Mouse (Mus musculus) thymus, adult 2 months (tissue): Measurements from ENCODE around the gene Sdhb. TPM values are rescaled to one million over a fixed set of nuclear protein-coding genes. Genes with fewer than 3 reads are reported as not detected.
A peak's percentile ranks its signal among the peaks of the same experiment; 100 is the strongest.

Experiments
- DNase-seq: peaks from one replicate; pipeline ENCODE4 v3.0.0; 2021
- H3K27ac ChIP-seq: fragments of 200-500 bp; 2 replicates; pipeline ENCODE4 v1.5.1; 2012; ENCODE audit warnings: low read length, control low read depth; ENCODE audit not compliant: control insufficient read depth, insufficient read depth
- H3K27me3 ChIP-seq: fragments of 200-500 bp; 2 replicates; pipeline ENCODE4 v1.6.1; 2012; ENCODE audit warnings: mild to moderate bottlenecking, low read length, moderate library complexity, mixed read lengths; ENCODE audit not compliant: control insufficient read depth, insufficient read depth
- H3K36me3 ChIP-seq: fragments of 200-500 bp; 2 replicates; pipeline ENCODE4 v1.6.1; 2012; ENCODE audit warnings: mild to moderate bottlenecking, low read length, moderate library complexity; ENCODE audit not compliant: control insufficient read depth, insufficient read depth
- H3K4me1 ChIP-seq: fragments of 200-500 bp; replicated peaks from 2 replicates; pipeline ENCODE4 v1.6.1; 2012; ENCODE audit warnings: low read length; ENCODE audit not compliant: control insufficient read depth, insufficient read depth
- H3K4me3 ChIP-seq: fragments of 200-500 bp; 2 replicates; pipeline ENCODE4 v1.5.1; 2012; ENCODE audit warnings: mild to moderate bottlenecking, low read length, control low read depth, moderate library complexity; ENCODE audit not compliant: control insufficient read depth, insufficient read depth
- CTCF ChIP-seq: fragments of 200-500 bp; IDR thresholded peaks from 2 replicates; pipeline ENCODE4 v1.5.1; 2012; ENCODE audit warnings: mild to moderate bottlenecking, control low read depth, low read length, moderate library complexity, borderline replicate concordance; ENCODE audit not compliant: control insufficient read depth, poor library complexity, insufficient read depth; ENCODE audit errors: extremely low read depth
- POLR2A ChIP-seq: fragments of 200-500 bp; IDR thresholded peaks from 2 replicates; pipeline ENCODE4 v1.6.1; 2012; ENCODE audit warnings: mild to moderate bottlenecking, low read length, control low read depth, moderate library complexity; ENCODE audit not compliant: control insufficient read depth, poor library complexity, insufficient read depth; ENCODE audit errors: extremely low read depth
- WGBS: fragments of 180-500 bp; shearing (Covaris S2); methylation state at CpG from one replicate; pipeline ENCODE4 v1.1.7; 2018; 5-methylcytosine and 5-hydroxymethylcytosine counted together
- polyA plus RNA-seq: library from polyadenylated mRNA; depleted of rRNA; stranded (reverse); fragments of >200 nt; gene quantifications from 2 replicates; pipeline ENCODE4 v1.2.3, GENCODE M21; 2012

Gene Sdhb
- polyA plus RNA-seq, 1 experiment: 239 TPM

DNA sequence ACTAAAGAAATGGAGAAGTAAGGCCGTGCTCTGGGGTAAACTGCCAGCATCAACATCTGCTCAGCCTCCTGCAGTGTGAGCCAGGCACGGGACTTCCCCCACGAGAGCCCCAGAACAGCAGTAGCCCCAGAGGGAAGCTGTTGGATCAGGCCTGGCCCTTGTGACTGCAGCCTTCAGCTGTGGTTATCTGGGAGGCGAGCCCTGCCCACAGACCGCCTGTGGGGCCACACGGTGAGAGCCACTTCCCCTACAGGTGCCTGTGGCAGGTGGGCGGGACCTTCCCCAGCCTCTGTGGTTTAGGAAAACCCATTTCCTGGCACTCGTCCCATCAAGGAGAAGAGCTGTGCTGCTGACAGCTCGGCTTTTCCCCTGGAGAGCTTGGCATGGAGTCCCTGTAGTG lies 22.4 kb downstream of the Sdhb start:
- WGBS: 0% methylated on average over 9 of the region's 9 CpGs
- Histone ChIP-seq H3K4me3 (no peak overlapping the region), H3K4me1 (peaks cover 27% of the 10 kb centered on the region), H3K36me3 (peaks cover 11% of the 10 kb centered on the region), H3K27ac (no peak overlapping the region), H3K27me3 (no peaks in the 10 kb centered on the region)
- DNase-seq: peak; percentile 65
- TF ChIP-seq CTCF (0 out of 2 replicates have a peak, but pooled peaks have one; percentile 15), POLR2A (no peak)

- WGBS: 97% methylated on average over 6 of the region's 6 CpGs
- Histone ChIP-seq H3K27me3 (no peaks in the 10 kb centered on the region), H3K36me3 (peaks cover 3% of the 10 kb centered on the region), H3K27ac (no peak overlapping the region), H3K4me1 (peaks cover 38% of the 10 kb centered on the region), H3K4me3 (no peak overlapping the region)
- TF ChIP-seq CTCF (no peak), POLR2A (no peak)
- no peak for DNase-seq
These were observed 23.5 kb downstream of the Sdhb start for GRCm38 (mm10) chr4:140984544-140984943.

DNA sequence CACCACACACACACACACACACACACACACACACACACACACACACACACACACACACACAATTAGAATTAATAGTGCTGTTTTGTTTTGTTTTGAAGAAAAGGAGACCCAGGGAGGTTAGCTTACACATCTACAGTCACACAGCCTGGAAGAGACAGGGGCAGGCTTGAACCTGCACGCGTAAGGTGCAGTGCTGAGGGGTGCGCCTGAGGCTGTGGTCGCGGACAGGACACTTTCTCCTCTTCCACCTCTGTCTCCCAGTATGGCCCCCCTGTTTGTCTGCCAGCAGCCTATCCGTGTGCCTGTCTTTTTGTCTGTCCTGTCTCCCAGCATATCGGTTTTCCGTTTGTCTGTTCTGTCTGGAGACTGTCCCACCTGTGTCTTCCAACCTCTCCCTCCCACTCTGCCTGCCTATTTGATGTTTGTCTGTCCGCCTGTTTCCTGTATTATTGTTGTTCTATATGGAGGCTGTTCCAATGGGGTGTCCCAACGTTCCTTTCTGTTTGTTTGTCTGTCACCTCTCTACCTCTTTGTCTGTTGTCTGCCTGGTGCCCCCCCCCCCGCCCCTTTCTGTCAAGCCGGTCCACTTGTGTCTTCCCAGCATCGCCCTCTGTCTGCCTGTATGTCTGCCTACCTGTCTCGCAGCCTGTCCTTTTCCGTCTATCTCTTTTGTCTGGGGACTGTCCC lies 25.2 kb downstream of the Sdhb start:
- Histone ChIP-seq H3K36me3 (no peaks in the 10 kb centered on the region), H3K27me3 (no peaks in the 10 kb centered on the region), H3K27ac (no peak overlapping the region), H3K4me3 (peak overlapping the region; percentile 64), H3K4me1 (peaks cover 40% of the 10 kb centered on the region)
- 19% methylated on average over 15 of the region's 15 CpGs for WGBS
- TF ChIP-seq CTCF (no peak), POLR2A (no peak)
- no peak for DNase-seq

- peak; percentile 41; the same call in 1 of the 2 replicates for TF ChIP-seq CTCF
- TF ChIP-seq POLR2A: peak; percentile 45; the same call in 1 of the 2 replicates
- Histone ChIP-seq H3K27ac (no peak within 1 kb of the TSS), H3K4me1 (peaks cover 40% of the 10 kb centered on the region), H3K4me3 (peak within 1 kb of the TSS; percentile 64), H3K36me3 (no peaks in the 10 kb centered on the region), H3K27me3 (no peaks in the 10 kb centered on the region)
- under 1% methylated on average over 58 of the region's 58 CpGs for WGBS
- DNase-seq: peak; percentile 93
These were observed 25.9 kb downstream of the Sdhb start, which contains the start of gene Atp13a2 for GRCm38 (mm10) chr4:140986711-140987395. Gene Atp13a2, plus strand, starts transcription at chr4:140986873.

- no peak for DNase-seq
- WGBS: 2% methylated on average over 7 of the region's 7 CpGs
- H3K27ac ChIP-seq: no peak overlapping the region
- H3K27me3 ChIP-seq: no peaks in the 10 kb centered on the region
- H3K36me3 ChIP-seq: no peaks in the 10 kb centered on the region
- TF ChIP-seq POLR2A (no peak), CTCF (no peak)
- peak overlapping the region; percentile 64 for H3K4me3 ChIP-seq
- H3K4me1 ChIP-seq: peaks cover 39% of the 10 kb centered on the region
These were observed 26.5 kb downstream of the Sdhb start for GRCm38 (mm10) chr4:140987476-140987875.

DNA sequence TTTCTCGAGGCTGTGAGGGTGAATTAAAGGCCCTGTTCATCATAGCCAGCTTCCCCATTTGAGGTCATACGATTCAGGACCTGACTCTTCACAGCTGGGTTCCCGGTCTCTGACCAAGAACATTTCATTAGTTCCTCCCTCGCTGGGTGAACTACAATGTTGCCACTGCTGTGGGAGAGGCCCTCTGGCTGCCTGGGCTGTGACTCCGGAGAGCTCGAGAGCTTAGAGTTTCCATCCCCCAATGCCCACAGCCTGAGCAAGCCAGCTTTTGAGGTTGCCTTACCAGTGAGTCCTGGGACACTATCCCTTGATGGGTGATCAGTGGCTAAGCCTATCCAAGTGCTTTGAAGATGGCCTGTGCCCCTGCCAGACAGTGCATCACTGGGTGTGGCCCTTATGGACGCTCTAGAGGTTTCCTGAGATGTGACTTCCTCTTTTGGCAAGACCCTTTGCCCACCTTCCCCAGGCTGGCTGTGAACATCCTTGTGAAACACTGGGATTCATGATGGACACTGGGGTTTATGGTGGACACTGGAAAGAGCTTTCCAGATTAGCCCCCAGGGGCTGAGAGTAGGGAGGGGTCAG lies 27.8 kb downstream of the Sdhb start:
- no peak for TF ChIP-seq POLR2A
- no peak for TF ChIP-seq CTCF
- 28% methylated on average over 7 of the region's 7 CpGs for WGBS
- Histone ChIP-seq H3K4me3 (no peak overlapping the region), H3K36me3 (0 out of 2 replicates have a peak, but pooled peaks cover 3% of the 10 kb centered on the region), H3K27me3 (no peaks in the 10 kb centered on the region), H3K27ac (no peak overlapping the region), H3K4me1 (peaks cover 26% of the 10 kb centered on the region)
- no peak for DNase-seq
